Mouse (Mus musculus) C2C12 (cell line): ENCODE data around the gene Calhm2.

Experiments used
- CTCF ChIP-seq: IDR thresholded peaks from one replicate; pipeline ENCODE4 v1.5.1; 2011; ENCODE audit not compliant: control insufficient read depth, insufficient read depth, insufficient read length
- MAX ChIP-seq: IDR thresholded peaks from one replicate; pipeline ENCODE4 v1.6.1; 2011; ENCODE audit warnings: mild to moderate bottlenecking, control low read depth
- MYOD1 ChIP-seq: IDR thresholded peaks from one replicate; pipeline ENCODE4 v1.6.1; 2011; ENCODE audit warnings: low read depth; ENCODE audit not compliant: control insufficient read depth, insufficient read length
- USF1 ChIP-seq: IDR thresholded peaks from one replicate; pipeline ENCODE4 v1.6.1; 2011; ENCODE audit warnings: low read depth, mild to moderate bottlenecking, control low read depth, moderate library complexity

GRCm38 (mm10) chr19:47186514-47187275, 48.6 kb upstream of the Calhm2 start:
- TF ChIP-seq CTCF (no peak), USF1 (no peak), MAX (no peak), MYOD1 (no peak)
